Mouse (Mus musculus) megakaryocyte-erythroid progenitor cell, adult 5-6 weeks (primary cell): ENCODE results near the gene Nfe2. TPM values are rescaled to one million over a fixed set of nuclear protein-coding genes. Genes with fewer than 3 reads are reported as not detected.

Experiments
- ATAC-seq: replicated peaks from 2 replicates; pipeline ENCODE4 v1.8.0; 2016; ENCODE audit warnings: mild to moderate bottlenecking, inconsistent platforms; ENCODE audit not compliant: severe bottlenecking, poor library complexity, low FRiP score, low TSS enrichment
- total RNA-seq, 2 experiments: library from RNA; stranded (forward) in 1 of 2; stranded (reverse) in 1 of 2; fragments of 200-1000, 215-1000 nt in 1 of 2; fragments of >200 nt in 1 of 2; fragmentation: Nextera tagmentation in 1 of 2; gene quantifications; 2 replicates each; pipeline ENCODE4 v1.2.3; 2014 to 2017

Gene Nfe2
- total RNA-seq (2014; fragmentation: Nextera tagmentation) (145 and 147 TPM in 2 replicates), total RNA-seq (2017) (124 and 142 TPM in 2 replicates)

DNA sequence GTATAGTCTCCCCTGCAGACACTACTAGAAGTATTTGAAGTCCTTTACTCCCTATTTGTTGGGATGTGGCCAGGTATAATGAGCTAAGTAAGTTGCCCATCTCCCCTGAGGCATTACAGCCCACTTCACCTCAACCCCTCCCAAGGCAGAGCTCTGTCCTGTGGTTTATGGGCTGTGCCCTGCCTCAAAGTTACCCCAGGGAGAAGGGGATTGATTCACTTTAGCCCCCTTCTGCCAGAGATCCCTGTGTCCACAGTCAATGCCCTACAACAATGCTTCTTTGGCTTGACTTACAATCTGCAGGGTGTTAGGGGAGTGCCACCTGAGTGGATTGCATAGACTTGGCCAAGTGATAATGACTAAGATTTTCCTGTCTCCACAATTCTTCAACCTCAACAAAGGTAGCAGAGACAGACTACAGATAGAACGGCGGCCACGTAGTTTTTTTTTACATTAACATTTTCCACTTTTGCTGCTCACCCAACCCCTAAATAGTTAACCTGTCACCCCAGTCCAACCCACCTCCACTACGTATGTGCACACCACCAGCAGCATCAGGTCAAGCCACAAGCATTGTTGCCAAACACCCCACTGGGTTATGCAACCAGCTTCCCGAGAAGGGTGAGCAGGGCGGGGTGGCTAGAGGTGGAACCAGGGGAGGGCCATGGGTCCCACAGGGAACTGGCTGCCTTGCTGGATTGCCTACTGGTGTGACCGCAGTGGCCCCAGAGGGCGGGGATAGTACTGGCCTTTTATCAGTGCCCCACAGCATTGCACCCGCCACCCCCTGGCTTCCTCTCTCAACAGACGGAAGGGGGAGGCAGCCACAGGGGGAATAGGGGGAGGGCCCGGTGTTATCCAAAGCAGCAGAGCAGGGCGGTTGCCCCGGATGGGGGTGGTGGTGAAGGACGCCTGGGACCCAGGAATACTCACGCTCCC lies at the start of gene Nfe2:
Gene Nfe2 (minus strand): TSS at position 614 of the 939 bp plus-strand sequence.
- ATAC-seq = peak; percentile 92

GRCm38 (mm10) chr15:103307125-103307524 lies 48.9 kb upstream of the Nfe2 start:
- peak; percentile 63 for ATAC-seq

DNA sequence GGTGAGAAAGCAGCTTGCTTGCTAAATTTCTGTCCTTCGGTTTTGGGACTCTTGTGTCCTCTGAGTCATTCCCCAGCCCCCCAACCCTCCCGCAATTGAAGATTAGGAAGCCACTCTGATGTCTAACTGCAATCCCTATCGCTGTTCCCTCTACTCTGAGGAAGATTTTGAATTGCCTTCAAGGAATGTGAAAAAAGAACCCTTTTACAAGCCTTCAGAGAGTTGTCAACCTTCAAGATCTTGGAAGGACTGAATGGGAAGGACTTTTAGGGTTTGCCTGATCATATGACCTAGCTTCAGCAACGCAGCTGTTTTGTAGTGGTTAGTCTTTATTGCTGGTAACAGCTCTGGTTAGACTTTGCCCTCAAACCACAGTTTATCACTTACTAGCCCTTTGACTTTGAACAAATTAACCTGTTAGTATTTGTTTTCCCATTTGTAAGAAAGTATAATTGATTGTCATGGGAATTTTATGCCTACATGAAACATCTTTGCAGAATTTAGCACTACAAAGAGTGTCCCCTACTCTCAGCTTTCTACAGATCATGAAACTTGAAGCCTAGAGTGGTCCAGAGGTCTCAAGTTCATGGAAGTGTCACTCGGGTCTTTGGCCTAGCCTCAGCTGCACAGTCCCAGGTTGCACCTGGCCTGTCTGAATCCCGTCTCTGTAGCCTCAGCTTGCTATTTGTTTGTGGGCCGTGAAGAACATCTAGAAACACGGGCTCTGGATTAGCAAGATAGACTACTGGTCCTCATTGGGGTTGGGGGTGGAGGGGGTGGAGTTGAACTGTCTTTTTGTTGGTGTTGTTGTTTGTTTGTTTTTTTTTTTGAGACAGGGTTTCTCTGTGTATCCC lies 47.8 kb upstream of the Nfe2 start:
- no peak for ATAC-seq

GRCm38 (mm10) chr15:103305070-103305678 lies 47.0 kb upstream of the Nfe2 start:
- ATAC-seq = peak; percentile 78

- ATAC-seq = no peak
Measured at GRCm38 (mm10) chr15:103304616-103304969, 46.4 kb upstream of the Nfe2 start.

DNA sequence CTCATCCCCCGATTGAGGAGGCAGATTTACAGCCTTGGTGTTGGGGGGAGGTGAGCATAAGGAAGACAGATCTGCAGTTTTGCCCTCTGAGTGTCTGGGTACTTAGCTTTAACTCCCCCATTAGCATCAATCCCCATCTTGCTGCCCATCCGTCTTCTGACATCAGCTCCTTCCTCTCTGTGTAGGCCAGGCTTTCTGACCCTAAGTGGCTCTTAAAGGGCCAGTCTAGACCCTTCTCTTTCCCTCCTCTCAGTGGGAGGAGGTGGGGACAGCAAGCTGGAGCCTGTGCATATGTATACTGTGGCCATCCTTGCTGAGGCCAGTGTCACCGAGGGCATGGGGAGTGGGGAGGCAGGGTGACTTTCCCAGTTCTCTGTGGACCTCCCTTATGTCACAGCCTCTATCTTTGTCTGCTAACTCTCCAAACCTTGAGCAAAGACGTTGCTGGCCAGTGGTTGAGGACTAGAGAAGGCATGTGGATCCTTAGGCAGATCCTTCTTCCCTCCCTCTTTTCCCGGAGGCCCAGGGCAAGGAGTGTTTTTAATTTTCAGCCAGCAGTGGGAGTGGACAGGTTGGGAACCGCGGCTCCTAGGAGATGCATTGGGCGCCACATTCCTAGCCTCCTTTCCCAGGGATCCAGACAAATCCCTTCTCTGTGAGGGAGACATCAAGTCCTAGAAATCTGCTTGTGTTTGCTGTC lies 45.9 kb upstream of the Nfe2 start:
- no peak for ATAC-seq

DNA sequence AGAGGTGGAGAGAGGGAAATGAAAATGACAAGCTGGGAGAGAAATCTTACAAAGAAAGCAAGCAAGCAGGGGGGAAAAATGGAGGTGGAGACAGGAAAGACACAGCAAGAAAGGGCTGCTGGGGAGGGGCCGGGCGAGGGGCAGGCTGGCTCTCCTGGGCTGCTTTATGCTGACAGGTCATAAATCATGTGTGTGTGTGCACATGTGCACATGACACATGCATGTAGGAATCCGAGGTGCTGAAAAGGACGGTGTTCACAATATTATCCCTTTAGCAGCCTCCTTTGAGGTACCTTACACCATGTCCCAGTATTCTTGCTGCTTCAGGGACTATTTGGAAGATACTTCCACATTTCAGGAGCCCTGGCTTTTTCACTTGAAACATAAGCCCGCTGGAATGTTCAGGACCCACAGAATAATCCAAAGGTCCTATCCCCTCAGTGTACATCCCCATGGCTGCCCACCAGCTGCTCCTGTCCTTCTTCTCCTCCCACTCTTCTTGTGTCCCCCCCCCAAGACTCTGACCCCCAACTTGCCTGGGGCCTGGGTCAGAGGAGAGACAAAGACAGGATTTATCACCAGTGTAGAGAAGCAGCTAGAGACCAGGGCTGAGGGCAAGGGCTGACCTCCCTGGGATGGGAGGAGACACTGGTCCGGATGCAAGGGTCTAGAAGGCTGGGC lies 44.3 kb upstream of the Nfe2 start:
- no peak for ATAC-seq

- no peak for ATAC-seq
Measured at GRCm38 (mm10) chr15:103301547-103302340, 43.5 kb upstream of the Nfe2 start.

DNA sequence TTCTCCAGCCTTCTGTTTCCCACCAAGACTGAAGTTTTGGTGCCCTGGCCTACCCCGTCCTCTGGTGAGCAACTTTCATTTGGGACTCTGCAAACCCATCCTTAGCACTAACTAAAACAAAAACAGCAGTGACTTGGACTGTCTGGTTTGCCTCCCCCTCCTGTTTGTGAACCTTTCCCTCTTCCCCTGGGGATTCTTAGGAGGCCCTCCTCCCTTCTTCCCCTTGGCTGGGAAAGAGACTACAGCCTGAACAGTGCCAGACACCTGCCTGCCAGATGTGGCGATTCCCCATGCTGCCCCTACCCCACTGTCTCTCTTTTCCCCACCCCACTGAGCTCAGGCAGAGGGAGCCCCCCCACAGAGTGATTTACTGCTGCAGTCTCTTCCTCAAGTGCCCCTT lies 42.8 kb upstream of the Nfe2 start:
- ATAC-seq = no peak

GRCm38 (mm10) chr15:103300560-103300959 lies 42.4 kb upstream of the Nfe2 start:
- no peak for ATAC-seq

DNA sequence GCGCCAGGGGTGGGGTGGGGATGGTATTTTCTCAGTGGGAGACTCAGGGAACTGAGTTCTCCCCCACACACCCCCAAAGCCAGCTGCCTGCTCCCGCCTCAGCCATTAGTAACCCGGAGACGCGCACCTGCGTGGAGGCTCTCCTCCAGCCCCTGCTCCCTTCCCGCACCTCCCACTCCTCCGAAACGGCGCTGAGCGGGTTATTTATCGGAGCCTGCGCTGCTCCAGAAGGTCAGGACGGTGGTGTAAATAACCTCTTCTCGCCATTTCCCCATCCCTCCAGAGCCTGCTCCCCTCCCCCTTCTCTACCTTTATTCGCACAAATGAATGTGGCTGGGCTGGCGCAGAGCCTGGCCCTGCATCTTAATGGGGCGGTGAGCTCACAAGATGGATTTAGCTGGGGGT lies 41.9 kb upstream of the Nfe2 start:
- no peak for ATAC-seq

DNA sequence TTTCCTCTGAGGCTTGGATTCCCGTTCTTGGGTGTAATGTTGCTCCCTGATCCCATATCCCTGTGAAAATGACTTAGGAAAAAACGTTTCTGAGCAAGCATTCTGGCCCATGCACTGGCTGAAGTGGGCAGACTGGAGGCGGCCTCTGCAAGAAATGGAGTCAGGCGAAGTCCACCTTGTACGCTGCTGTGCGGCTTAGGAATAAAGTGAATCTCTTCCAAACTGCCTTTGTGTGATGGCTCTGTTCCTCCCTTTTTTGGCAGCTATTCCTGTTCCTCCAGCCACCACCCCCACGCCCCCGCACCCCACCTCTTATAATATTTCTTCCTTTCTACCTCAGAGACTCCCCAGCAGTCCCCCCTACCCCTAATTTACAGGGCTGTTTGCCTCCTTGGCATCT lies 41.4 kb upstream of the Nfe2 start:
- no peak for ATAC-seq

DNA sequence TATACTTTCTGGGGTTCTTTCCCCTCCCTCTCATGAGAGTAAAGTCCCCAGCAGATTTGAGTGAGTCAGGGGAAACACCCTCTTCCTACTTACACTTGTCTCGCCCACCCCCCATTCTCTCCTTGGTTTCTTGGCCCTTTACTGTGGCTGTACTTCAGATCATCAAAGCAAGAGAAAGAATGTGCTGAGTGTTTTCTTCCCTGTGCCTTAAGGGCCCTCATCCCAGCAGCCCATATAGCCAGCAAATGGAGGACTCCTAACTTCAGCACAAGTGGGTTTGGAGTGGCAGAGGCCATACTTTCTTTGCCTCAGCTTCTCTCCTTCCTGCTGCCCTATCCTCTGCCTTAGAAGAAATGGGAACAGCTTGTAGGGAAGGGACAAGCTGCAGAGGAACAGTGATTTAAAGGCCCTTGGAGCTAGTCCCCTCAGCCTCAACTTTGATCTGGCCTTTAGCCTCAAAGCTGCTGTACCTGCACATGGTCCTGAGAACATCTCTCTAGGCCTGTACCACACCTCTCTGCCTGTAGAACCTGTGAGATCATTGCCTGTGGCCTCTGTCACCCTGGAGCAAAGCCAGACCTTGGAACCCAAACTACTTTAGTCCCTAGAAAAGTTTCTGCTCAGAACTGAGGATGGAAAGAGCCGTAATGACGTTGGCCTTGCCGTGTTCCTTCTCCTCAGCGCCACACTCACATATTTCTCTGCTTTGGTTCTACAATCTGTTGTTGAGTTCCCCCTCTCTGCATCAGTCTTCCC lies 40.8 kb upstream of the Nfe2 start:
- no peak for ATAC-seq

GRCm38 (mm10) chr15:103298026-103298425 lies 39.8 kb upstream of the Nfe2 start:
- ATAC-seq = no peak

- no peak for ATAC-seq
Measured at GRCm38 (mm10) chr15:103297313-103297712, 39.1 kb upstream of the Nfe2 start.

DNA sequence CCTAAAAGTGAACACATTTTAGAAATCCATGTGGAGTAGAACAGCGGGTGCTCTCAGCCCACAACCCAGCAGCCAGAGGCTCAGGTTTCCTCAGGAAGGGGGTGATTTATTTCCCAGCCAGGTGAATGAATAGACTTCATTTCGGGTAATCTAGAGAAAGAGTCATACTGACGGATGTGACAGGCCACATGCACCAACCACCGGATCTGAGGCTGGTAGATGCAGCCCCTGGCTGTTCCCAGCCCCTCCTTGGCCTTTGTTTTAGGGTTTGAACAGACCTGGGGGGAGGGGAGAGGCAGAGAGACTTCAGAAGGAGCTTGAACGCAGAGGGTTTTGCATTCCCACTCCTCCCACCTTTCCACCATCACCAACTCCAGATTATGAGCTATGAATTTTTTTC lies 37.6 kb upstream of the Nfe2 start:
- ATAC-seq = no peak

GRCm38 (mm10) chr15:103294649-103295048 lies 36.4 kb upstream of the Nfe2 start:
- no peak for ATAC-seq
